Mouse (Mus musculus) C2C12 (cell line): ENCODE results near the gene Arf5. TPM values are rescaled to one million over a fixed set of nuclear protein-coding genes. Genes with fewer than 3 reads are reported as not detected.

Experiments
- H3K27me3 ChIP-seq: one replicate; pipeline ENCODE4 v1.6.1; 2011; ENCODE audit not compliant: control insufficient read depth, insufficient read depth, insufficient read length
- H3K36me3 ChIP-seq: one replicate; pipeline ENCODE4 v1.6.1; 2011; ENCODE audit not compliant: control insufficient read depth, insufficient read depth
- H3K4me3 ChIP-seq: one replicate; pipeline ENCODE4 v1.5.1; 2011; ENCODE audit warnings: mild to moderate bottlenecking, control low read depth; ENCODE audit not compliant: poor library complexity, insufficient read depth, severe bottlenecking
- H3K79me2 ChIP-seq: one replicate; pipeline ENCODE4 v1.6.1; 2011; ENCODE audit not compliant: control insufficient read depth, insufficient read depth
- H3K79me3 ChIP-seq: one replicate; pipeline ENCODE4 v1.6.1; 2011; ENCODE audit warnings: low read depth, control low read depth
- H3ac ChIP-seq: one replicate; pipeline ENCODE3; 2011; ENCODE audit warnings: low read depth; ENCODE audit not compliant: control insufficient read depth, insufficient read length
- CEBPB ChIP-seq: IDR thresholded peaks from one replicate; pipeline ENCODE4 v1.6.1; 2011; ENCODE audit warnings: low read depth, mild to moderate bottlenecking, control low read depth, moderate library complexity
- CTCF ChIP-seq: IDR thresholded peaks from one replicate; pipeline ENCODE4 v1.5.1; 2011; ENCODE audit not compliant: control insufficient read depth, insufficient read depth, insufficient read length
- FOSL1 ChIP-seq: IDR thresholded peaks from one replicate; pipeline ENCODE4 v1.8.0; 2011; ENCODE audit warnings: mild to moderate bottlenecking, low read length; ENCODE audit not compliant: poor library complexity, insufficient read depth, severe bottlenecking
- MAX ChIP-seq: IDR thresholded peaks from one replicate; pipeline ENCODE4 v1.6.1; 2011; ENCODE audit warnings: mild to moderate bottlenecking, control low read depth
- MYOD1 ChIP-seq: IDR thresholded peaks from one replicate; pipeline ENCODE4 v1.6.1; 2011; ENCODE audit warnings: low read depth; ENCODE audit not compliant: control insufficient read depth, insufficient read length
- MYOG ChIP-seq: IDR thresholded peaks from one replicate; pipeline ENCODE4 v1.6.1; 2011; ENCODE audit not compliant: control insufficient read depth, insufficient read length; ENCODE audit errors: extremely low read depth
- USF1 ChIP-seq: IDR thresholded peaks from one replicate; pipeline ENCODE4 v1.6.1; 2011; ENCODE audit warnings: low read depth, mild to moderate bottlenecking, control low read depth, moderate library complexity
- long read RNA-seq, 2 experiments: library from polyadenylated mRNA; unstranded; transcript quantifications; one replicate each; pipeline ENCODE4 v2.0.0; 2019 to 2020
- polyA plus RNA-seq: library from polyadenylated mRNA; unstranded; fragments of >200 nt; fragmentation: generic; extraction: Trizol; gene quantifications from one replicate; pipeline ENCODE4 v1.2.1, GENCODE M21; 2012; ENCODE audit warnings: missing spikeins

Gene Arf5
- polyA plus RNA-seq: 203 TPM
- long read RNA-seq, experiment 1, transcript Arf5-201 (6 exons, 1,116 nt): major isoform, 122 of 158 reads
- long read RNA-seq, experiment 1, partial matches to known transcripts: 35 of 158 reads
- long read RNA-seq, experiment 1, other reads (novel, unspliced or antisense): 1 of 158 reads
- long read RNA-seq, experiment 2, transcript Arf5-201 (6 exons, 1,116 nt): major isoform, 151 of 153 reads
- long read RNA-seq, experiment 2, partial matches to known transcripts: 0 of 153 reads
- long read RNA-seq, experiment 2, other reads (novel, unspliced or antisense): 2 of 153 reads

DNA sequence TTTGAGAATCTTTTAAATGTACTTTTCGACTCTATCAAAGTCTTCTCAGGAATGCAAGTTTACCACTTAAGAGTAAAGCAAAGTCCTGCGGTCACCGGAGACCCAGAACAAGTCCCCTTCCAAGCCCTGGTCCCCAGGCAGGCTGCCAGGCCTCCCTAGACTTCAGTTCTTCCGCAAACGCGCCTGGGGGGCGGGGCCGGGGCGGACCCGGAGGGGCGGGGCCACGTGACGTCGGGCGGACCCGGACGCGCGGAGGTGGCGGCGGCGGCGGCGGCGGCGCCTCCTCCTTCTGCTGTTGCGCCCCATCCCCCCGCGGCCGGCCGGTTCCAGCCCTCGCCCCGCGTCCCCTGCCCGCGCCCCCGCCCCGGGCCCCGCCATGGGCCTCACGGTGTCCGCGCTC, at the start of gene Arf5:
Gene Arf5 (plus strand): TSS at position 248 of the 400 bp plus-strand sequence.
- Histone ChIP-seq H3K4me3 (peak within 1 kb of the TSS; percentile 89), H3K27me3 (no peaks in the 10 kb centered on the region), H3K36me3 (peaks cover 16% of the 10 kb centered on the region), H3K79me2 (peaks cover 32% of the 10 kb centered on the region), H3ac (peak within 1 kb of the TSS; percentile 95), H3K79me3 (peaks cover 14% of the 10 kb centered on the region)
- no peak for TF ChIP-seq MYOG
- TF ChIP-seq CTCF: no peak
- TF ChIP-seq USF1: peak; percentile 15

DNA sequence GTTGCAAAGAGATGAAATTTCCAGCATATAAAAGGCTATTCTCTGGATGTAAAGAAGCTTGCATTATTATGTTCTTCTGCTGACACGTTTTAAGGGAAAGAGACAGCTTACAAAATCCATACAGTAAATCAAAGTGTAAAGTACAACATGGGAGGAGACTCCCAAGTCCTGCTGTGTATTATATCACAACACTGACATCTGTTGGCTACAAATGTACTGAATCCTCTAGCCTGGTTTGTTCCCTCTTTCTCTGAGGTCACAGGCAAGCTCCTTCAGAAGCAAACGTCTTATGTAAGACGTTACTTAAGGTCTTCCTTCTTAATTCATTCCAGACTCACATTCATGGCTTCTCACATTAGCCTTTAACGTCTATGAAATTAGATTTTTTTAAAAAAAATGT, 41.4 kb upstream of the Arf5 start:
- no peaks in the 10 kb centered on the region for H3K79me3 ChIP-seq
- TF ChIP-seq USF1: no peak
- TF ChIP-seq MYOD1: no peak
- TF ChIP-seq CTCF: no peak
- no peak for TF ChIP-seq FOSL1
- TF ChIP-seq MAX: no peak
- no peak for TF ChIP-seq CEBPB
- TF ChIP-seq MYOG: no peak
- H3K4me3 ChIP-seq: no peak overlapping the region
- no peak overlapping the region for H3ac ChIP-seq
- no peaks in the 10 kb centered on the region for H3K79me2 ChIP-seq
- no peaks in the 10 kb centered on the region for H3K36me3 ChIP-seq
- no peaks in the 10 kb centered on the region for H3K27me3 ChIP-seq

DNA sequence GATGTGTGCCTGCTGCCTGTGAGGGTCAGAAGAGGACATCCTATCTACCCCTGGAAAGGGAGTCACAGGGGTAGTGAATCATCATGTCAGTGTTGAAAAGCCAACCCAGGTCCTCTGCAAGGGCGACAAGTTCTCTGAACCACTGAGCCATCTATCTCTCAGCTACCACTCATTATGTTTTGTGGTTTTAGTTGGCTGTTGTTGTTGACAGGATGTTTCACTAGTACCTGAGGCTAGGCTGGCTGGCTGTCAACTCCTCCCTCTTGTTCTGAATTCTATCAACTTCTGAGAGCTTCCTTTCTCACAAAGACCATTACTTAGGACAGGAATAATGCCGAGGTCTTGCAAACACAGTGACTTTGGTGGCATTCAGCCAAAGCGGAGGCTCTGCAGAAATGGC, 38.2 kb upstream of the Arf5 start:
- Histone ChIP-seq H3K79me2 (no peaks in the 10 kb centered on the region), H3ac (no peak overlapping the region), H3K27me3 (no peaks in the 10 kb centered on the region), H3K4me3 (no peak overlapping the region), H3K36me3 (no peaks in the 10 kb centered on the region), H3K79me3 (no peaks in the 10 kb centered on the region)
- TF ChIP-seq CEBPB (no peak), MYOD1 (no peak), FOSL1 (no peak), USF1 (no peak), CTCF (no peak), MAX (no peak)

DNA sequence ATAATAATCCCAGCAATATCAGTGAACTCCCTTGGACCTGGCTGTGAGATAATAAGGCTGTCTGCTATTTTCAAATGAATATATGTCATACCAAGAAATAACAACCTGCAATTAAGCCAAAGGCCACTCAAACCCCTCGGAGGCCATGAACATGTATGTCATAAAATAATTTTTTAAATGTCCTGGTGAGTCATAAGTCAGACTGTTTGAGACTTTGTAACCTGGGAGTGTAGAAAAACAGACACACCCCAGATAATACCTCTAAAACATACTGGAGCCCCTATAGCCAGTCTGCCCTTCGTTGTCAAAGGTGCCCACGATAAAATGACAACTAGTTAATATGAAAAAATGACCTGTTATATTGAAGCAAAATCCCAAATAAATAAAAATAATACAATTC, 34.3 kb upstream of the Arf5 start:
- peaks cover 9% of the 10 kb centered on the region for H3K27me3 ChIP-seq
- no peaks in the 10 kb centered on the region for H3K79me2 ChIP-seq
- H3ac ChIP-seq: no peak overlapping the region
- H3K36me3 ChIP-seq: no peaks in the 10 kb centered on the region
- H3K4me3 ChIP-seq: no peak overlapping the region
- no peak for TF ChIP-seq MYOD1
- no peak for TF ChIP-seq CEBPB
- no peak for TF ChIP-seq CTCF
- H3K79me3 ChIP-seq: no peaks in the 10 kb centered on the region

- no peaks in the 10 kb centered on the region for H3K79me3 ChIP-seq
- H3K79me2 ChIP-seq: no peaks in the 10 kb centered on the region
- no peak overlapping the region for H3K4me3 ChIP-seq
- no peak overlapping the region for H3ac ChIP-seq
- peaks cover 18% of the 10 kb centered on the region for H3K27me3 ChIP-seq
- no peaks in the 10 kb centered on the region for H3K36me3 ChIP-seq
- TF ChIP-seq CTCF (no peak), CEBPB (no peak), USF1 (no peak), FOSL1 (no peak), MAX (no peak), MYOD1 (no peak), MYOG (no peak)
Observed at GRCm38 (mm10) chr6:28396051-28396852, 27.1 kb upstream of the Arf5 start.

DNA sequence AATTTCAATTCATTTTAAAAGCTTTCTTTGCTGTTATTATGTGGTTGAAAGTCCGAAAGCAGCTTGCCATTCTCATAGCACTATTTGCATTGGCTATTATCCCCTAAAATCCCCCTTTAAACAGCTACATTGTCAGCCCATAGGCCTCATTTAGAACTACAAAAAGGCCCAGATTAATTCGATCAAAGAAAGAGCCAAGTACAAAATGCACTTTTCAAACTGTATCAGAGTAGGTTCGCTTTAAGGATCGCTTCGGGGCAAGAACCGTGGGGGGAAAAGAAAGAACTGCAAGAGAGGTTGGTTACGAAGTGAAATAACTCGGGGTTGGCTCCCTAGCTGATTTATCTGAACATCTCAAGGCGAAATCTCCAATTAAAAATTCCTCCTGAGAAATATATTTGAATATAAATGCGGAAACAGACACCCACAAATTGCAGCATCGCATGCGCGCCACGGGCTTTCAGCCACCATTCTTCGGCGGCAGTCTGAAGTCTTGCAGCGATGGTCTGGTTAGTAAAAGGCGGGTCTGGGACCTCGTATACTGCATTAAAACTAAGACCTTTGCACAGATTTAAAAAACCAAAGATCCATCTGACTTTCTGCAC, 26.4 kb upstream of the Arf5 start:
- H3K36me3 ChIP-seq: no peaks in the 10 kb centered on the region
- H3K4me3 ChIP-seq: no peak overlapping the region
- peaks cover 16% of the 10 kb centered on the region for H3K27me3 ChIP-seq

More for the DNA sequence above, 26.4 kb upstream of the Arf5 start:
- TF ChIP-seq CTCF (no peak), MAX (no peak), FOSL1 (no peak), MYOG (no peak), USF1 (no peak)
- no peak overlapping the region for H3ac ChIP-seq
- no peaks in the 10 kb centered on the region for H3K79me3 ChIP-seq
- no peaks in the 10 kb centered on the region for H3K79me2 ChIP-seq
